Mouse (Mus musculus): ENCODE data around the gene Cipc.
A peak's percentile ranks its signal among the peaks of the same experiment; 100 is the strongest.

Cipc gene

GRCm38 (mm10) chr12:86931919-86932574 is 14.8 kb upstream of the Cipc start:
- peak; percentile 100 for DNase-seq

- DNase-seq, result peak; percentile 99
Observed at GRCm38 (mm10) chr12:86932575-86932952, 14.3 kb upstream of the Cipc start.

- DNase-seq, result no peak
Observed at GRCm38 (mm10) chr12:86934748-86935147, 12.1 kb upstream of the Cipc start.

- peak; percentile 96 for DNase-seq
Observed at GRCm38 (mm10) chr12:86935692-86936282, 11.1 kb upstream of the Cipc start.

GRCm38 (mm10) chr12:86936587-86937343 is 10.1 kb upstream of the Cipc start:
- peak; percentile 98 for DNase-seq

GRCm38 (mm10) chr12:86938571-86938970 is 8.3 kb upstream of the Cipc start:
- DNase-seq, result peak; percentile 99

GRCm38 (mm10) chr12:86941173-86941572 is 5.7 kb upstream of the Cipc start:
- no peak for DNase-seq

- peak; percentile 94 for DNase-seq
Observed at GRCm38 (mm10) chr12:86941734-86942486, 4.9 kb upstream of the Cipc start.

GRCm38 (mm10) chr12:86943421-86943820 is 3.4 kb upstream of the Cipc start:
- DNase-seq, result no peak

GRCm38 (mm10) chr12:86945126-86945525 is 1.7 kb upstream of the Cipc start:
- DNase-seq, result peak; percentile 94

GRCm38 (mm10) chr12:86946301-86946781 is 502 bp upstream of the Cipc start:
- DNase-seq, result peak; percentile 94

GRCm38 (mm10) chr12:86947681-86948401 is 998 bp downstream of the Cipc start:
- peak; percentile 98 for DNase-seq

- DNase-seq, result peak; percentile 93
Observed at GRCm38 (mm10) chr12:86948627-86949026, 1.8 kb downstream of the Cipc start.

- DNase-seq, result peak; percentile 91
Observed at GRCm38 (mm10) chr12:86949501-86949900, 2.7 kb downstream of the Cipc start.

- DNase-seq, result peak; percentile 94
Observed at GRCm38 (mm10) chr12:86950161-86950960, 3.5 kb downstream of the Cipc start.

GRCm38 (mm10) chr12:86950961-86951360 is 4.1 kb downstream of the Cipc start:
- peak; percentile 92 for DNase-seq

- DNase-seq, result peak; percentile 86
Observed at GRCm38 (mm10) chr12:86952331-86952850, 5.5 kb downstream of the Cipc start.

- peak; percentile 93 for DNase-seq
Observed at GRCm38 (mm10) chr12:86955894-86956293, 9.1 kb downstream of the Cipc start.

- no peak for DNase-seq
Observed at GRCm38 (mm10) chr12:86958558-86958957, 11.7 kb downstream of the Cipc start.

- DNase-seq, result no peak
Observed at GRCm38 (mm10) chr12:86959661-86960060, 12.8 kb downstream of the Cipc start.

GRCm38 (mm10) chr12:86960138-86960537 is 13.3 kb downstream of the Cipc start:
- no peak for DNase-seq

All from heart, adult 11 months (tissue).